Mouse (Mus musculus): ENCODE results near the gene Rfx2. TPM values are rescaled to one million over a fixed set of nuclear protein-coding genes. Genes with fewer than 3 reads are reported as not detected.

Rfx2 gene
- polyA plus RNA-seq, 1 experiment from 2014 or later = 6.7 TPM

DNA sequence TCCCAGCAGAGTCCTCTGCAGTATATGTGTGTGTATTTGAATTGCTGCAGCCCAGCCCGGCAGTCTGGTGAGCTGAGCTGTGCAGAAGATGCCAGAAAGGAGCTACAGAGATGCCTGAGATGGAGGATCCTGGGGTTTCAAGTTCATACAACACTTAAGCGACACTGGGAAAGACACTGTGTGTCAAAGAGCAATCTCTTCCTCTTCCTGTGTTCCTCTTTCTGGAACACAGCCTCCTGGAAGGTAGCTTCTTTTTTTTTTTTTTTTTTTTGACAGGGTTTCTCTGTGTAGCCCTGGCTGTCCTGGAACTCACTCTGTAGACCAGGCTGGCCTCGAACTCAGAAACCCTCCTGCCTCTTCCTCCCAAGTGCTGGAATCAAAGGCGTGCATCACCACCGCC lies 18.0 kb upstream of the Rfx2 start:
- H3K4me3 ChIP-seq (ENCODE audit: low read depth, low read length) = no peak overlapping the region
- H3K27me3 ChIP-seq (ENCODE audit: control insufficient read depth, insufficient read depth, low read length) = no peaks in the 10 kb centered on the region
- H3K9ac ChIP-seq (ENCODE audit: low read depth, low read length) = no peak overlapping the region

DNA sequence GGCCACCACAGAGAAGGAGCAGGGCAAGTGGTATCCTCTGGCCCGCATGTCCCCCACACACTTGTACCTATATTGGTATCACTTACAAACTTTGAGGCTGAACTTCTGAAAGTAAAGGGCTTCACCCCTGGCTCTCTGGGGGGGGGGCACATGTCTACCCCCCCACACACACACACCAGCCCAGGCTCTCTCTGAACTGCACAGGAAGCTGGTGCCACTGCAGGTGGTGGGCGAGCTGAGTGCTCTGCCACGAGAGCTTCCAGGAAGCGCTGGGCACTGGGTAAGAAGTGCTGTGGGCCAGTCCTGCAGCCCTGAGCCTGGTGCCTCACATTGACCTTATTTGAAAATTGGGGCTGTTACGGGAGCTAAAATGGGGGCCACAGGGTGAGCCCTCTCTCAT lies 12.9 kb upstream of the Rfx2 start:
- Histone ChIP-seq H3K36me3 (ENCODE audit: control insufficient read depth, insufficient read depth, low read length) (no peaks in the 10 kb centered on the region), H3K9me3 (ENCODE audit: control insufficient read depth, low read length) (no peaks in the 10 kb centered on the region), H3K4me2 (replicated peaks; ENCODE audit: low read depth, low read length) (no peak overlapping the region), H3K27ac (ENCODE audit: low read depth, low read length) (no peak overlapping the region), H3K27me3 (ENCODE audit: control insufficient read depth, insufficient read depth, low read length) (no peaks in the 10 kb centered on the region), H3K9ac (ENCODE audit: low read depth, low read length) (no peak overlapping the region), H3K4me1 (replicated peaks; ENCODE audit: control insufficient read depth, insufficient read depth, low read length) (no peaks in the 10 kb centered on the region), H3K4me3 (ENCODE audit: low read depth, low read length) (no peak overlapping the region)
- ATAC-seq (ENCODE audit: low FRiP score) (no peak), DNase-seq (ENCODE audit: low spot score) (no peak)
- 85% methylated on average over 5 of the region's 5 CpGs for WGBS

More for the DNA sequence above, 18.0 kb upstream of the Rfx2 start:
- no peaks in the 10 kb centered on the region for H3K4me1 ChIP-seq (replicated peaks; ENCODE audit: control insufficient read depth, insufficient read depth, low read length)
- ATAC-seq (ENCODE audit: low FRiP score) = no peak
- no peak overlapping the region for H3K27ac ChIP-seq (ENCODE audit: low read depth, low read length)
- no peaks in the 10 kb centered on the region for H3K9me3 ChIP-seq (ENCODE audit: control insufficient read depth, low read length)
- H3K36me3 ChIP-seq (ENCODE audit: control insufficient read depth, insufficient read depth, low read length) = no peaks in the 10 kb centered on the region
- no peak overlapping the region for H3K4me2 ChIP-seq (replicated peaks; ENCODE audit: low read depth, low read length)
- DNase-seq (ENCODE audit: low spot score) = no peak
- WGBS = 87% methylated on average over 5 of the region's 5 CpGs

DNA sequence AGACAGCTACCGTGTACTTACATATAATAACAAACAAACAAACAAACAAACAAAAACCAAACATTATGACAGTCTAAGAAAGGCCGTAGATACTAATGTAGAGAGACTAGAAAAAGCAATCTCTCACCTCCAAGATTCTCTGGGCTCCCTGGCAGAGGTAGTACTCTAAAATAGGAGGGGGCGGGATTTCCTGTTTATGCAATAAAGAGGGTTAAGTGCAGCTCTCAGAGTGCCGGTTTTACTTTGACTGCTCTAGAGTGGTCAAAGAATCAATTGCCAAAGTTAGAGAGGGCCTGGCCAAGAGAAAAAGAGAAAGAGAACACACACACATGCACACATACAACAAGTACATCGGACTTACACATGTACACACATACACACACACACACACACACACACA lies 11.4 kb upstream of the Rfx2 start:
- no peak overlapping the region for H3K9ac ChIP-seq (ENCODE audit: low read depth, low read length)
- WGBS = 90% methylated on average over 5 of the region's 5 CpGs
- no peaks in the 10 kb centered on the region for H3K4me1 ChIP-seq (replicated peaks; ENCODE audit: control insufficient read depth, insufficient read depth, low read length)
- ATAC-seq (ENCODE audit: low FRiP score) (no peak), DNase-seq (ENCODE audit: low spot score) (no peak)
- no peaks in the 10 kb centered on the region for H3K27me3 ChIP-seq (ENCODE audit: control insufficient read depth, insufficient read depth, low read length)
- no peaks in the 10 kb centered on the region for H3K9me3 ChIP-seq (ENCODE audit: control insufficient read depth, low read length)
- no peak overlapping the region for H3K4me3 ChIP-seq (ENCODE audit: low read depth, low read length)
- no peak overlapping the region for H3K27ac ChIP-seq (ENCODE audit: low read depth, low read length)
- no peak overlapping the region for H3K4me2 ChIP-seq (replicated peaks; ENCODE audit: low read depth, low read length)
- H3K36me3 ChIP-seq (ENCODE audit: control insufficient read depth, insufficient read depth, low read length) = no peaks in the 10 kb centered on the region

DNA sequence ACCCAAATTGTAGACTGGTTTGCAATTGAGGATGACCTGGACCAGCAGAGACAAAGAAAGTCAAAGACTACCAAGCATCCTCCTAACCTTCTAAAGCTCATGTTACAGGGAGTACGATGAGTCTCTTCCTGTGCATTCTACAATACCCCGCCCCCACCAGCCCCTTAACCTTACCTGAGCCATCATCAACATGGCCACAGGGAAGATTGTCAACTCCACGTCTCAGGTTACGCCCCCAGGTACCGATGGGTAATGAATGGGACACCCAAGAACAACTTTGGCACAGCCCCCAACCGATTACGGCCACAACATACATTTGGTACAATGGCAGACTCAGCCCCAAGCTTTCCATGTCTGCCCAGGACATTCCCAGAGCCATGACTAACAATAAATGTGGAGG lies 9.7 kb upstream of the Rfx2 start:
- ATAC-seq (ENCODE audit: low FRiP score) = no peak
- WGBS = 87% methylated on average over 7 of the region's 7 CpGs

DNA sequence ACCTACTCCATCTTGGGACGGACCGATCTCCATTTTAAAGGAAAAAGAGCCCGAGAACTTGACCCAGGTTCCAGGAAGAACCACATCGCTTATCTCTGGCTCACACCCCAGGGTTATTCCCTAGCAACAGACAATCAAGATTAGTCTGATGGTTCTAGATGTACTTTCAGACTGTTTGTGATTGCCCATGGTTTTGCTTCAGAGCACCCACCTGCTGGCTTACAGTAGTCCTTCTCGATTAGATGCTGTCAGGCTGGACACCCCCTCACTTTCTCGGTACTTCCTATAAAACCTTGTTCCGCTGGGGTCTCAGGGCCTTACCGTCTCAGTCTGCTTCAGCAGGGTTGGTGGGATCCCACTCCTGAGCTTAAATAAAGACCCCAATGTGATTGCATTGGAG lies 5.5 kb upstream of the Rfx2 start:
- no peak overlapping the region for H3K27ac ChIP-seq (ENCODE audit: low read depth, low read length)
- no peak overlapping the region for H3K4me3 ChIP-seq (ENCODE audit: low read depth, low read length)
- H3K36me3 ChIP-seq (ENCODE audit: control insufficient read depth, insufficient read depth, low read length) = no peaks in the 10 kb centered on the region
- H3K9me3 ChIP-seq (ENCODE audit: control insufficient read depth, low read length) = no peaks in the 10 kb centered on the region
- 91% methylated on average over 8 of the region's 8 CpGs for WGBS
- H3K9ac ChIP-seq (ENCODE audit: low read depth, low read length) = no peak overlapping the region
- no peak overlapping the region for H3K4me2 ChIP-seq (replicated peaks; ENCODE audit: low read depth, low read length)
- no peaks in the 10 kb centered on the region for H3K27me3 ChIP-seq (ENCODE audit: control insufficient read depth, insufficient read depth, low read length)
- ATAC-seq (ENCODE audit: low FRiP score) (no peak), DNase-seq (ENCODE audit: low spot score) (no peak)
- no peaks in the 10 kb centered on the region for H3K4me1 ChIP-seq (replicated peaks; ENCODE audit: control insufficient read depth, insufficient read depth, low read length)

More for the DNA sequence above, 9.7 kb upstream of the Rfx2 start:
- H3K27me3 ChIP-seq (ENCODE audit: control insufficient read depth, insufficient read depth, low read length) = no peaks in the 10 kb centered on the region
- H3K9ac ChIP-seq (ENCODE audit: low read depth, low read length) = no peak overlapping the region
- DNase-seq (ENCODE audit: low spot score) = no peak
- H3K4me2 ChIP-seq (replicated peaks; ENCODE audit: low read depth, low read length) = no peak overlapping the region
- H3K27ac ChIP-seq (ENCODE audit: low read depth, low read length) = no peak overlapping the region
- no peaks in the 10 kb centered on the region for H3K9me3 ChIP-seq (ENCODE audit: control insufficient read depth, low read length)
- H3K4me1 ChIP-seq (replicated peaks; ENCODE audit: control insufficient read depth, insufficient read depth, low read length) = no peaks in the 10 kb centered on the region
- H3K4me3 ChIP-seq (ENCODE audit: low read depth, low read length) = no peak overlapping the region
- no peaks in the 10 kb centered on the region for H3K36me3 ChIP-seq (ENCODE audit: control insufficient read depth, insufficient read depth, low read length)

DNA sequence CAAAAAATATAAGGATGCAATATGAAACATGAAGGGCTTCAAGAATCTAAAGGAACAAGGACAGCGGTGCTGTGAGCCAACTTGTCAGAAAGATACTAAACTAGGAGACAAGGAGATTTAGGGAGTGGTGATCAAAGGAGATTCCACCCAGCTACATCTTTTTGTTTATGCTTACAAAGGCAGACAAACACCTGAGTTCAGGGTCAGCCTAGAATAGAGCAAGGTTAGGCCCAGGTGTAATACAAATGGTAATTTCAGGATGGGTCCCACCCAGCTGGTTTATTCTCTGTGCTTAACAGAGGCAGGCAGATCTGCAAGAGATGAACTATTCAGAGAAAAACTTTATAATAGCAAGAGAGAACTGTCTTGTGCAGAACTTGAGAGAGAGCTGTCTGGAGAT lies 2.6 kb upstream of the Rfx2 start:
- Histone ChIP-seq H3K27me3 (ENCODE audit: control insufficient read depth, insufficient read depth, low read length) (peaks cover 5% of the 10 kb centered on the region; the same call in 1 of the 2 replicates), H3K9ac (ENCODE audit: low read depth, low read length) (no peak overlapping the region), H3K9me3 (ENCODE audit: control insufficient read depth, low read length) (no peaks in the 10 kb centered on the region), H3K27ac (ENCODE audit: low read depth, low read length) (no peak overlapping the region), H3K4me3 (ENCODE audit: low read depth, low read length) (no peak overlapping the region), H3K36me3 (ENCODE audit: control insufficient read depth, insufficient read depth, low read length) (no peaks in the 10 kb centered on the region), H3K4me1 (replicated peaks; ENCODE audit: control insufficient read depth, insufficient read depth, low read length) (no peaks in the 10 kb centered on the region), H3K4me2 (replicated peaks; ENCODE audit: low read depth, low read length) (no peak overlapping the region)
- no peak for ATAC-seq (ENCODE audit: low FRiP score)
- WGBS = 90% methylated on average over 1 of the region's 1 CpGs
- no peak for DNase-seq (ENCODE audit: low spot score)

DNA sequence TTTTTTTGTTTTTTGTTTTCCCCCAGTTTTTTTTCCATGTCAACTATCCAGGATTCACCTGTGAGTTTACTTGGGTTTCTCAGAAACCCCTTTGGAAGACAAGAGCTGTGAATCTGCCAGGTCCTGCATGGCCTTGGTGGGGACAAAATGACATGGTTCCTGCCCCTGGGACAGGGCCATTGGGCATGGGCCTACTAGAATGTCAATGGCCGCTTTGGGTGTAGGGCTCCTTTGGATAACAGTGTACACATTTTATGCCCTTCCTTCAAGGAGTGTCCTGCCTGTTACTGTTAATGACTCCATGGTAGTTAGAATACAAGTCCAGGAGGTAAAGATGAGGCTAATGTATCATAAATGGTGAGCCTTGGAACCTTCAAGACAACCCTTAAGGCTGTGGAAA lies 2.1 kb upstream of the Rfx2 start:
- Histone ChIP-seq H3K27me3 (ENCODE audit: control insufficient read depth, insufficient read depth, low read length) (peaks cover 5% of the 10 kb centered on the region; the same call in 1 of the 2 replicates), H3K4me2 (replicated peaks; ENCODE audit: low read depth, low read length) (no peak overlapping the region), H3K9me3 (ENCODE audit: control insufficient read depth, low read length) (no peaks in the 10 kb centered on the region), H3K9ac (ENCODE audit: low read depth, low read length) (no peak overlapping the region), H3K4me3 (ENCODE audit: low read depth, low read length) (no peak overlapping the region), H3K27ac (ENCODE audit: low read depth, low read length) (no peak overlapping the region), H3K4me1 (replicated peaks; ENCODE audit: control insufficient read depth, insufficient read depth, low read length) (no peaks in the 10 kb centered on the region), H3K36me3 (ENCODE audit: control insufficient read depth, insufficient read depth, low read length) (no peaks in the 10 kb centered on the region)
- ATAC-seq (ENCODE audit: low FRiP score) = no peak
- no peak for DNase-seq (ENCODE audit: low spot score)
- 84% methylated on average over 1 of the region's 1 CpGs for WGBS

DNA sequence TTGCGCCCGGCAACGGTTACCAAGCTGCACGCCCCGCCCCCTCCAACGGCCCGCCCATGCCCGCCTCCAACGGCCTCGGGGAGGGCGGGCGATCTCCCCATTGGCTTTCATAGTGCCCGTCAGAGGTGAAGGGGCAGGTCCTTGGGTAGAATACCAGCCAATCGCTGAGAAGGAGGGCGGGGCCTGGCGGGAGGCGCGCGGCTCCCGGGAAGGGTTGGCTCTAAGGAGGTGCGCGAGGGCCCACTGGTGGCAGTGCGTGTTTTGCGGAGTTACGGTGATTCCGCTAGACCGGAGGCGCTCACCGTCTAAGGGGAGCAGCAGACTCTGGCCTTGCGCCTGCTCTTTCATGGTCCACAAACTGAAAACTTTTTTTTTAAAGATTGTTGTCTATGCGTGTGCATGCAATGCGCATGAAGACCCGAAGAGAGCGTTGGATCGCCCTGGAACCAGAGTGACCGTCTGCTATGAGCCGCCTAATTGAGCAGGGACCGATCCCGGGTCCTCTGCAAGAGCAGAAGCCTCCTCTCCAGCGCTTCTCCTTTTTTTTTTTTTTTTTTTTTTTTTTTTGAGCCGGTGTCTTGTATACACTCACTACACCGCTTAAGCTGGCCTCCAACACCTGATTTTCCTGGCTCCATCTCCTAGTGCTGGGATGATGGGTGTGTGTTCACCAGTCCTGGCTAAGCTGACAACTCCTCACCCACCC lies 451 bp upstream of the Rfx2 start:
- H3K4me2 ChIP-seq (replicated peaks; ENCODE audit: low read depth, low read length) = peak overlapping the region; percentile 75
- no peaks in the 10 kb centered on the region for H3K9me3 ChIP-seq (ENCODE audit: control insufficient read depth, low read length)
- ATAC-seq (ENCODE audit: low FRiP score) = peak; percentile 98
- peak; percentile 97 for DNase-seq (ENCODE audit: low spot score)
- peak overlapping the region; percentile 65 for H3K4me3 ChIP-seq (ENCODE audit: low read depth, low read length)
- peak overlapping the region; percentile 31; the same call in 1 of the 2 replicates for H3K9ac ChIP-seq (ENCODE audit: low read depth, low read length)
- H3K36me3 ChIP-seq (ENCODE audit: control insufficient read depth, insufficient read depth, low read length) = no peaks in the 10 kb centered on the region
- peaks cover 5% of the 10 kb centered on the region; the same call in 1 of the 2 replicates for H3K27me3 ChIP-seq (ENCODE audit: control insufficient read depth, insufficient read depth, low read length)
- WGBS = under 1% methylated on average over 42 of the region's 42 CpGs
- no peak overlapping the region for H3K27ac ChIP-seq (ENCODE audit: low read depth, low read length)
- H3K4me1 ChIP-seq (replicated peaks; ENCODE audit: control insufficient read depth, insufficient read depth, low read length) = no peaks in the 10 kb centered on the region

DNA sequence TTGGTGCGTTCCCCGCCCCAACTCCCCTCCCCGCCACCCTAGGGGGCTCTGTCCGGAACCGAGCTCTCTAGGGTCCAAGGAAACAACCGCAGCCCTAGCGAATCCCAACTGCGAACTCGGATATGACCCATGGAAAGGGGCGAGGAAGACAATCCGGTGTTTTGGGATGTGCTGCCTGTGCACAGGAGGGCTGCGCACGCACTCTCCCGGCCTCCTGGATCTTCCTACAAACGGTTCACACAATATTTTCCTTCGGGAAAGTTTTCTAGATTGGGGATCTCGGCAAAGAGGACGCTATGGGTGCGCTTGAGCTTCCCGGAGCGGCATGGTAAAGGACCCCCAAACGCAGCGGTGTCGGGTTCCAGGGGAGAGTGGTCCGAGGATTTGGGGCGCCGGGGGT lies 1.0 kb downstream of the Rfx2 start:
- Histone ChIP-seq H3K4me1 (replicated peaks; ENCODE audit: control insufficient read depth, insufficient read depth, low read length) (no peaks in the 10 kb centered on the region), H3K9me3 (ENCODE audit: control insufficient read depth, low read length) (no peaks in the 10 kb centered on the region), H3K4me2 (replicated peaks; ENCODE audit: low read depth, low read length) (peak overlapping the region; percentile 75), H3K27ac (ENCODE audit: low read depth, low read length) (no peak overlapping the region), H3K36me3 (ENCODE audit: control insufficient read depth, insufficient read depth, low read length) (no peaks in the 10 kb centered on the region), H3K4me3 (ENCODE audit: low read depth, low read length) (peak overlapping the region; percentile 65), H3K27me3 (ENCODE audit: control insufficient read depth, insufficient read depth, low read length) (peaks cover 5% of the 10 kb centered on the region; the same call in 1 of the 2 replicates), H3K9ac (ENCODE audit: low read depth, low read length) (peak overlapping the region; percentile 56)
- under 1% methylated on average over 27 of the region's 27 CpGs for WGBS
- ATAC-seq (ENCODE audit: low FRiP score) = no peak
- DNase-seq (ENCODE audit: low spot score) = peak; percentile 44
